Mouse (Mus musculus) bone marrow, adult 2 months (tissue): Measurements from ENCODE around the gene Ccl27b.
"Not testable (repeated sequence)": the region's sequence is repeated elsewhere in the genome, so short reads cannot be mapped to it uniquely, and the experiment has no call there.

Source experiments
- CTCF ChIP-seq: fragments of 200-500 bp; IDR thresholded peaks from 2 replicates; pipeline ENCODE4 v1.5.1; 2011; ENCODE audit warnings: low read length, control low read depth; ENCODE audit not compliant: control insufficient read depth, insufficient read depth
- POLR2A ChIP-seq: fragments of 200-500 bp; IDR thresholded peaks from 2 replicates; pipeline ENCODE4 v1.6.1; 2011; ENCODE audit warnings: low read depth, mild to moderate bottlenecking, control low read depth, low read length, borderline replicate concordance; ENCODE audit not compliant: control insufficient read depth

DNA sequence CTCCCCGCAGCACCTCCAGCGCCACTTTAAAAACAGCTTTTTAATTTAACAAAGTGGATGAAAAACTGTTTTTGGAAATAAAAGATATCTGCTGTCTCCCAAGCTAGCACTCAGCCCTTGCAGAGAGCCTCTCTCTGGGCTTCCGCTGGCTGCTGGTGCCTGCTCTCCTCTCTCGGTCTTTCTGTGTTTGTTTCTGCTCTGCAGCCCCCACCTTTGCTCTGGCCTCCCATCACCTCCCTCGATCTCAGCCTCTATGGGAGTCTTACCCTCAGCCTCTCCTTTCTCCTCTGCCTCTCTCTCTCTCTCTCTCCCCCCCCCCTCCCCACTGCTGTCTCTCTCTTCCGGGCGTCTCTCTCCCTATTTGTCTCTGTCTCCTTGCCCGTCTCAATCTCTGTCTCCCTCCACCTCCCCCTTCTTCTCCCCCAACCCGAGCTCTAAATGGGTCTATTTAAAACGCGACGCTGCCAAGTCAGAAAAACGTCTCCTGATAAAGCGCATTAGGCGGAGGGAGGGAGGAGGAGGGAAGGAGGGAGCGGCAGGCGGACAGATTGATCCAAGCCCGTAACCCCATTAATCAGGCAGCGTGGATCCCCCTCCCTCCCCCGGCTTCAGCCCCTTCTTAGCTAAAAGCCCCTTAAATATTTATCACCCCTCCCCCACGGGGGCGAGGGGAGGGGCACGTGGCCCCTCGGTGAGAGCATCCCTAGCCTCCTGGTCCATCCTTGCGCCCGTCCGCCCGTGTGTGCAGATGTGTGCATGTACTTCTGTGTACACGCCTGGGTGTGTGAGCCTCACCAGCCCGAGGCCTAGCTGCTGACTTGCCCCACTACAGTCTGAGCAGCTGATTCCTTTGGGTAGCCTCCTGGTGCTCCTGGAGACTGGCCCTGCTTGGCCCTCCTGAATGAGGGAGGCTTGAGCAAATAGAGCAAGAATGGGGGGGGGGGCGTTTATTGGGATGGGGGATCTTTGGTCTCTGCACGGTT is 25.6 kb downstream of the Ccl27b start:
- TF ChIP-seq CTCF, POLR2A: not testable (repeated sequence)
